In the genomic region with DNA sequence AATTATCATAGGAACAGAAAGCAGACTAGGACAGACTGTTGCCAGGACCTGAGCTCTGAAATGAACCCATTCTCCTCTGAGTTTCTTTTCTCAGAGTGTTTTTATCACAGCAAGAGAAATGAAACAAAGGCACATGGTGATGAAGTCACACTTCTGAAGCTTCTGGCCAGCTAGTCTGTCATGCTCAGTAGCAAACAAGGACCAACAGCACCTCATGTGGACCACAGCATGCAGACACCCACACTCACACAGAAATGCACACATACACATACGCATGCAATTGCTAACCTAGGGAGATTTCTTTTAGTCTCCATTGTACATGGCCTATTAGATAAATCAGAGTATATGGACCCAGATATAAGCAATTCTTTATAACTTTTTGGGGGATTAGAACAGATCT, we compare ENCODE assay signal across 19 mouse cellular contexts.
"Had no signal": no experiment of that assay in that cellular context is flagged by ENCODE, and none has a peak within 500 bp of the region (broad histone marks: within the 10 kb centered on the region; RNA-seq: fewer than 3 reads in every experiment).

No protein-coding gene starts in this region.

- H3K9me3 ChIP-seq: liver, embryonic 13.5 days; megakaryocyte, embryonic 14.5 days; midbrain, embryonic 10.5 days; midbrain, embryonic 13.5 days; neural tube, embryonic 13.5 days had no signal

- ATAC-seq: midbrain, embryonic 13.5 days; midbrain, embryonic 16.5 days had no signal

- H3K27ac ChIP-seq: layer of hippocampus, adult 2 months; liver, embryonic 13.5 days; midbrain, embryonic 10.5 days; midbrain, embryonic 13.5 days; neural tube, embryonic 13.5 days had no signal

- H3K9ac ChIP-seq: liver, embryonic 13.5 days; midbrain, embryonic 13.5 days; neural tube, embryonic 13.5 days had no signal

- H3K4me3 ChIP-seq: layer of hippocampus, adult 2 months; liver, embryonic 13.5 days; megakaryocyte, embryonic 14.5 days; midbrain, embryonic 10.5 days; midbrain, embryonic 13.5 days; myocyte; neural tube, embryonic 13.5 days had no signal

- H3K36me3 ChIP-seq: liver, embryonic 13.5 days; midbrain, embryonic 10.5 days; midbrain, embryonic 13.5 days; neural tube, embryonic 13.5 days had no signal

- H3K4me1 ChIP-seq: liver, embryonic 13.5 days; midbrain, embryonic 13.5 days had no signal

- DNase-seq: kidney, adult 18-20 months; kidney, adult 9 months; kidney, postnatal 14 days; layer of hippocampus, adult 9-11 months; liver, embryonic 13.5 days; lung, adult 2 months; lung, postnatal 14 days; lung, postnatal 4 days; retina, postnatal 1 day; right cerebral cortex, postnatal 25 days; spleen, adult 18-20 months; thymus, postnatal 25 days had no signal

- H3K4me2 ChIP-seq: liver, embryonic 13.5 days; midbrain, embryonic 13.5 days; neural tube, embryonic 13.5 days had no signal

- H3K27me3 ChIP-seq: liver, embryonic 13.5 days; megakaryocyte, embryonic 14.5 days; midbrain, embryonic 13.5 days; neural tube, embryonic 13.5 days had no signal
